Mouse (Mus musculus) hindbrain, embryonic 16.5 days (tissue): ENCODE data around the gene Zfp366. TPM values are rescaled to one million over a fixed set of nuclear protein-coding genes. Genes with fewer than 3 reads are reported as not detected.

Experiments
- ATAC-seq: fragments of 200-750 bp; cut with Nextera tagmentation; 2 replicates; pipeline ENCODE4 v1.8.0; 2017; ENCODE audit warnings: moderate TSS enrichment, moderate library complexity
- H3K27ac ChIP-seq: fragments of 300-500 bp; sonication (generic); 2 replicates; pipeline ENCODE4 v1.5.1; 2014; ENCODE audit warnings: low read depth, mild to moderate bottlenecking, control low read depth, low read length, moderate library complexity
- H3K27me3 ChIP-seq: fragments of 300-500 bp; sonication (generic); replicated peaks from 2 replicates; pipeline ENCODE4 v1.6.1; 2014; ENCODE audit warnings: low read length; ENCODE audit not compliant: control insufficient read depth, insufficient read depth
- H3K36me3 ChIP-seq: fragments of 300-500 bp; sonication (generic); 2 replicates; pipeline ENCODE4 v1.6.1; 2014; ENCODE audit warnings: mild to moderate bottlenecking, low read length, moderate library complexity, mixed read lengths; ENCODE audit not compliant: control insufficient read depth, insufficient read depth
- H3K4me1 ChIP-seq: fragments of 300-500 bp; sonication (generic); 2 replicates; pipeline ENCODE4 v1.6.1; 2014; ENCODE audit warnings: low read depth, low read length; ENCODE audit not compliant: control insufficient read depth, insufficient read depth
- H3K4me2 ChIP-seq: fragments of 300-500 bp; sonication (generic); 2 replicates; pipeline ENCODE4 v1.6.1; 2014; ENCODE audit warnings: mild to moderate bottlenecking, low read length, control low read depth, moderate library complexity
- H3K4me3 ChIP-seq: fragments of 300-500 bp; sonication (generic); 2 replicates; pipeline ENCODE4 v1.5.1; 2014; ENCODE audit warnings: mild to moderate bottlenecking, low read length, control low read depth, moderate library complexity
- H3K9ac ChIP-seq: fragments of 300-500 bp; sonication (generic); 2 replicates; pipeline ENCODE4 v1.6.1; 2014; ENCODE audit warnings: low read depth, mild to moderate bottlenecking, control low read depth, low read length, moderate library complexity
- H3K9me3 ChIP-seq: fragments of 300-500 bp; sonication (generic); 2 replicates; pipeline ENCODE4 v1.6.1; 2014; ENCODE audit warnings: mild to moderate bottlenecking, low read length, moderate library complexity; ENCODE audit not compliant: control insufficient read depth
- WGBS: fragments of 180-500 bp; shearing (Covaris S2); extraction: QIAGEN DNeasy Blood & Tissue Kit; methylation state at CpG from one replicate; pipeline ENCODE4 v1.1.7; 2014; 5-methylcytosine and 5-hydroxymethylcytosine counted together
- polyA plus RNA-seq: library from polyadenylated mRNA; unstranded; fragments of >200 nt; fragmentation: Nextera tagmentation; extraction: Ambion mirVana; gene quantifications from 2 replicates; pipeline ENCODE4 v1.2.1, GENCODE M21; 2015

Zfp366 gene
- polyA plus RNA-seq, 1 experiment from 2014 or later: 1.0 TPM

DNA sequence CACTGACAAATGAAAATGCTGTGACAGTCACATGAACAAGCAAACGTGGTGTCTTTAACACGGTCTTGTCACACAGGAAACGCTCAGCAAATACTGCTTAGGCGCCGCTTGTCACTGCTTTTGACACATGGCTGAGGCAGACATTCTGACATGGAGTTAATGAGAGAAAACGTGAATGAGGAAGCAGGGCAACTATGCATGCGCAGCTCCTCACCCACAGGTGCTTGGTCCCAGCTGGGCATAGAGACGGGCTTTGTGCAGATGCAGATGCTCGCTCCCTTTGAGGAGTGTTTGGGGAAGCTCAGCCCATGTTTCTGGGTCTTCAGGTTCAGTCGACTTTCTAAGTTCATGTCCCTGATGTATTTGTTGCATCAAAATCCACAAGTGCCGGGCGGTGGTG is 11.7 kb downstream of the Zfp366 start:
- H3K9ac ChIP-seq: no peak overlapping the region
- 75% methylated on average over 12 of the region's 12 CpGs for WGBS
- H3K4me3 ChIP-seq: no peak overlapping the region
- H3K9me3 ChIP-seq: no peaks in the 10 kb centered on the region
- no peak overlapping the region for H3K27ac ChIP-seq
- no peak for ATAC-seq
- H3K4me2 ChIP-seq: no peak overlapping the region
- H3K36me3 ChIP-seq: no peaks in the 10 kb centered on the region
- H3K27me3 ChIP-seq: no peaks in the 10 kb centered on the region
- H3K4me1 ChIP-seq: no peaks in the 10 kb centered on the region

DNA sequence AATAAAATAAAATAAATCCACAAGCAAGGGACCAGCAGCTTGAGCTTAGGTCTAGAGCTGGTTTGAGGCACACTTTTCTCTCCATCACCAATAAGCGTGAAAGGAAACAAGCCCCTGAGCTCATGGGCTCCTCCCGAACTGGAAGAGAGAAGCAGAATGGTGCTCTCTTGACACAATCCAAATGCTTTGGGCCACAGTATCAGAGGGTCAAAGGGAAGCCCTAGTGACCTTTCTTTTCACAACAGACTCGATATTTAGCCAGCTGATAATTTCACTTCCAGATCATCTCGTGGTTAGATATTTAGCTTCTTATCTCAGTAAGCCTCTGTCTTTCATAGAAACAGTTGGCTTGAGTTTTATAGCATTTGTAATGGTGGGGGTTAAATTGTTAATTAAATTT is 12.2 kb downstream of the Zfp366 start:
- 80% methylated on average over 4 of the region's 4 CpGs for WGBS

DNA sequence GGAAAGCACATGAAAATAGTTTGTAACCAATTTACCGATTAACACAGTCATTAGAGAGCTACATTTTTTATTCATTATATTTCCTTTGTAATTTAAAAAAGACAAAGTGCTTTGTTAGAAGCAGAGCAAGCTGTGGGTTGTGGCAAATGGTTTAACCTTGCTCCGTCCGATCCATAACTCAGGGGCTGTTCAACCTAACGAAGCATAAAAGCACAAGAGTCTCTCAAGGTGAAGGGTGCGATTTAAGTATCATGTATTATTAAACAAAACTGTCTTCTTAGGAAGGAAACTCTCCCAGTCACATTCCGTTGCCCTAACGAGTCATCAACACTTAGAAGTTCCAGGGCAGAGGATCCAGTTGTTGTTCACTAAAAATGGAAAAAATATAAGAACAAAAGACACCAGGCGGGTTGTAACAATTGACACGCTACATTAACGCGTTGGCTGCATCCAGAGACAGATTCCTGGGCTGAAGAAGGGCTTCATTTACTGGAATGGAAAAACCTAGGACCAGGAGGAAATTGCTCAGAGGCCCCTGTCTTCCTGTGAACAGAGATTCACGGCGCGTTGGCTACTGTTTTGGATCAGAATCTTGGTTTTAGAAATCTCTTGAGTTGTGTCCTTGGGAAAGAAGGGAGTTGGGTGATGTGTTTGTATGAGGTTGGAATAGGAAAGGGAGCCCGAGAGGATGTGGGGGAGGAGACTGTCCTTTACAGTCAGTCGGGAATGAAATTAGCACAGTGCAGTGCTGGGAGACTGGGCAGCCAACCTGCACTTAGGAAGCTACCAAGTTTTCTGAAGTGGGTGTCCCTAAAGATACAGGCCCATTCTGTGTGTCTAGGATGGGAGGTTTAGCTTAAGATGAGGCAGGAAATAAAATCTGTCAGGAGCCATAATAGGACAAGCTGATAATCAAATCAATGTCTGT is 17.3 kb downstream of the Zfp366 start:
- Histone ChIP-seq H3K27ac (no peak overlapping the region), H3K4me1 (no peaks in the 10 kb centered on the region), H3K9ac (no peak overlapping the region), H3K27me3 (no peaks in the 10 kb centered on the region), H3K9me3 (no peaks in the 10 kb centered on the region), H3K4me2 (no peak overlapping the region), H3K4me3 (no peak overlapping the region), H3K36me3 (no peaks in the 10 kb centered on the region)
- ATAC-seq: no peak
- WGBS: 61% methylated on average over 16 of the region's 16 CpGs

More for the DNA sequence above, 12.2 kb downstream of the Zfp366 start:
- H3K36me3 ChIP-seq: no peaks in the 10 kb centered on the region
- ATAC-seq: no peak
- H3K4me1 ChIP-seq: no peaks in the 10 kb centered on the region
- H3K27me3 ChIP-seq: no peaks in the 10 kb centered on the region
- H3K4me3 ChIP-seq: no peak overlapping the region
- no peak overlapping the region for H3K4me2 ChIP-seq
- H3K9ac ChIP-seq: no peak overlapping the region
- H3K27ac ChIP-seq: no peak overlapping the region
- H3K9me3 ChIP-seq: no peaks in the 10 kb centered on the region

DNA sequence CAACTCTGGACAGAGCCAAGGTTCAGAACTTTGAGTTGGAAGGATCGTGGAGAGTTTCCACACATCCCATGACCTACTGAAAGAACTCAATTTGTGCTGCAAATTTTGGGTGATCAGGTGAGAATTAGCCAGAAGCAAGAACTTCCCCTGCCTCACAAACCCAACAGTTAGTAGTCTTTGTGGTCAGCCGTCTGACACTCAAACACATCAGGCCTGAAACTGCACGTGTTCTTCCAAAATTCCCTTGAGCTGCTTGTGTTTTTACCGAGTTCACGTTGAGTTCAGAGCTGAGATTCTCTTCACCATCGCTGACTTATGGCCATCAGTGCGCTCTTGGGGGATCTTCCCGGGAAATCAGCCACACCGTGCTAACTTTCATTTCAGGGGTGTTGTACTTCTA is 22.6 kb downstream of the Zfp366 start:
- 92% methylated on average over 9 of the region's 9 CpGs for WGBS

DNA sequence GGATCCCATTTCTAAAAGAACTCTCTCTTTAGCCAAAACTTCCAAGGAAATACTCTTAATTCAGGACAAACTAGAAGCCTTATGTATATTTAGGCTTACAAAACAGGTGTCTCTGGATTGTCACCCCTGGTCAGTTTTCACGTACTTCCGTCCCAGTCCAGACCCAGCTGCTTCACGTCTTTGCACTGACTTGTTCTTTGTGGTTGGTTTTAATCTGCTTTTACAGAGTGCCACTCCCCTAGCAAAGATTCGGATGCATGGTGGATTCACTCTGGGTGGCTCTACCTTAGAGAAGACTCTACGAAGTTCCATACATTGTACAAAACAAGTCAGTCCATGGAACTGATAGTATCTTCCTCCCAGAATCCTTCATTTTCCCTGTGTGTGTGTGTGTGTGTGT is 25.2 kb downstream of the Zfp366 start:
- Histone ChIP-seq H3K4me2 (no peak overlapping the region), H3K9ac (no peak overlapping the region), H3K9me3 (no peaks in the 10 kb centered on the region), H3K4me1 (no peaks in the 10 kb centered on the region), H3K36me3 (no peaks in the 10 kb centered on the region), H3K4me3 (no peak overlapping the region), H3K27ac (no peak overlapping the region), H3K27me3 (no peaks in the 10 kb centered on the region)
- WGBS: 95% methylated on average over 5 of the region's 5 CpGs
- ATAC-seq: no peak

More for the DNA sequence above, 22.6 kb downstream of the Zfp366 start:
- H3K4me1 ChIP-seq: no peaks in the 10 kb centered on the region
- H3K9ac ChIP-seq: no peak overlapping the region
- H3K36me3 ChIP-seq: no peaks in the 10 kb centered on the region
- H3K27ac ChIP-seq: no peak overlapping the region
- H3K4me2 ChIP-seq: no peak overlapping the region
- no peak for ATAC-seq
- no peaks in the 10 kb centered on the region for H3K27me3 ChIP-seq
- no peak overlapping the region for H3K4me3 ChIP-seq
- no peaks in the 10 kb centered on the region for H3K9me3 ChIP-seq

DNA sequence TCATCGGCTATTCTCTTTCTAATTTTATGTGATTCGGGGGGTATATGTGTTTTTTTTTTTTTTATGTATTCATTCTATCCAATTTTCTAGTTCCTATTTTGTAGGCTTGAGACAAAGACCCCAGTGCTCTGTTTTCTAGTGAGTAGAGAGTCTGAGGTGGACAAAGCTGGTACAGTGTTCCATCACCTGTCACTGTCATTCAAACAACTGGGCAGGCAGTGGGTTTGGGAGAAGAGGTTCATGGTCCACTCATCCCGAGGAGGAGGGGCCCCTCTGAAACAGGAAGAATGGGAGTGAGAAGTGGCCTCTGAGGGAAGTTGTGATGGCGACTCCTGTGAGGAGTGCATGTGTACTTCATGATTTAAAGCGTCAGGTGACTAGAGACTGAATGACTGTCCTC is 26.2 kb downstream of the Zfp366 start:
- no peaks in the 10 kb centered on the region for H3K27me3 ChIP-seq
- no peak for ATAC-seq
- no peak overlapping the region for H3K27ac ChIP-seq
- no peak overlapping the region for H3K4me2 ChIP-seq
- no peak overlapping the region for H3K9ac ChIP-seq
- no peak overlapping the region for H3K4me3 ChIP-seq
- no peaks in the 10 kb centered on the region for H3K4me1 ChIP-seq
- WGBS: 80% methylated on average over 5 of the region's 5 CpGs
- H3K9me3 ChIP-seq: no peaks in the 10 kb centered on the region
- H3K36me3 ChIP-seq: no peaks in the 10 kb centered on the region

DNA sequence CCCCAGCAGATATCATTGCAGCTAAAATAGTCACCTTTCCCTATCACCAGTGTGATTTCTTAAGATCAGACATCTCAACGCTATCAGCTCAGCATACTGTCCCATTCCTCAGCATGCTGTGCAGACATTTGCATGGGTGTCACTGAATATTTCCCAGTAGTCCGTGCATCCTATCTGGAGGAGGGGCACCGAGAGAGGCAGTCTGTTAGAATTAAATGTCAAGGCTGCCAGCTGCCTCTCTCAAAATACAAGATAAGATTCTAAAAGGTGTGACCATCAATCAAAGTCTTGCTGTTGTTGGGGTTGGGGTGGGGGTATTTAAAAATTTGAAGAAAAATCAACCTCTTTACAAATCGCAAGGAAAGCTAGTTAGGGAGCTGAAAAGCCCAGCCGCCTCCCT is 28.4 kb downstream of the Zfp366 start:
- WGBS: 61% methylated on average over 5 of the region's 5 CpGs
- Histone ChIP-seq H3K27ac (no peak overlapping the region), H3K27me3 (no peaks in the 10 kb centered on the region), H3K9ac (no peak overlapping the region), H3K36me3 (no peaks in the 10 kb centered on the region), H3K4me3 (no peak overlapping the region), H3K9me3 (no peaks in the 10 kb centered on the region), H3K4me1 (no peaks in the 10 kb centered on the region), H3K4me2 (no peak overlapping the region)
- no peak for ATAC-seq

DNA sequence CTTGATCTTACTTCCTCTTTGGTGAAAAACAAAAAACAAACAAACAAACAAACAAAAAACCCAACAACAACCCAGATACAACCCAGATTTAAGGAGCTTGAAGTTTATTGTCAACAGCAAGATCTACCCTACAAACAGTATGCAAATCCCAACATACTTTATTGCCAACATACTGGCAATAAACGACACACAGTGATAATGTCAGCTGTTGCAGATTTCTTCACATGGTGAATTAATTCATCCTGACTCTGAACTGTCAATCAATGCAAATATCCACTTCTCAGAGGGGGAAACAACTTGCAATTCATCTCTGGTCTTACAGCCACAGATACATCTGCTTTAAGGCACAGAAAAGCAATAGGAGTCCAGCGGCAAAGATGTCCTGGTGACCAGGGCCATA is 31.4 kb downstream of the Zfp366 start:
- H3K4me1 ChIP-seq: no peaks in the 10 kb centered on the region
- ATAC-seq: no peak
- no peaks in the 10 kb centered on the region for H3K27me3 ChIP-seq
- no peak overlapping the region for H3K4me3 ChIP-seq
- no peaks in the 10 kb centered on the region for H3K9me3 ChIP-seq
- H3K4me2 ChIP-seq: no peak overlapping the region
- H3K27ac ChIP-seq: no peak overlapping the region
- no peak overlapping the region for H3K9ac ChIP-seq
- 68% methylated on average over 2 of the region's 2 CpGs for WGBS
- no peaks in the 10 kb centered on the region for H3K36me3 ChIP-seq

DNA sequence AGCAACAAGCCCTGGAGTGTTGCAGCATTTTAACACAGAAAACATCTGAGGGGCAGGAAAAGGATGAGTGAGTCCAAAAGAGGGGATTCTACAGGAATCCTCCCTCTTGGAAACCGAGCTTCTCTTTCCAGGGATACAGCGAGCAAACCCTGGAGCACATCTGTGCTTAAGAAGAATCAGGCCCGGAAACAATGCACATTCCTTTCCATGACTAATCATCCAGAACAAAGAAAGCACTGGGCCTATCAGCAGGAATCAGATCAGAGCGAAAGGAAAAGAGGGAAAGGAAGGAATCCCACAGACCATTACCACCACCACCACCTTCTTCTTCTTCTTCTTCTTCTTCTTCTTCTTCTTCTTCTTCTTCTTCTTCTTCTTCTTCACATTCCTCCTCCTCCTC is 33.4 kb downstream of the Zfp366 start:
- Histone ChIP-seq H3K9me3 (no peaks in the 10 kb centered on the region), H3K9ac (no peak overlapping the region), H3K4me3 (no peak overlapping the region), H3K27ac (no peak overlapping the region), H3K36me3 (no peaks in the 10 kb centered on the region), H3K4me2 (no peak overlapping the region), H3K27me3 (no peaks in the 10 kb centered on the region), H3K4me1 (no peaks in the 10 kb centered on the region)
- whole genome bisulfite sequencing: 4% methylated on average over 4 of the region's 4 CpGs
- ATAC-seq: no peak
